Mouse (Mus musculus) G1E (cell line): Measurements from ENCODE around the gene Fbn1.

Source experiments
- CTCF ChIP-seq: IDR thresholded peaks from 2 replicates; pipeline ENCODE4 v1.5.1; 2012; ENCODE audit warnings: low read depth, low read length, inconsistent platforms, mixed read lengths
- GATA1 ChIP-seq: IDR thresholded peaks from 2 replicates; pipeline ENCODE4 v1.6.1; 2012; ENCODE audit warnings: borderline replicate concordance, low read length, inconsistent platforms, mixed read lengths
- POLR2AphosphoS5 ChIP-seq: IDR thresholded peaks from 2 replicates; pipeline ENCODE4 v1.6.1; 2012; ENCODE audit warnings: low read depth, low read length, inconsistent platforms; ENCODE audit not compliant: insufficient replicate concordance

GRCm38 (mm10) chr2:125539640-125540039 is 31.8 kb upstream of the Fbn1 start:
- TF ChIP-seq GATA1, result no peak
- TF ChIP-seq POLR2AphosphoS5, result no peak
- TF ChIP-seq CTCF, result no peak
